Mouse (Mus musculus) olfactory bulb, adult 2 months (tissue): ENCODE results near the gene Cobll1. TPM values are rescaled to one million over a fixed set of nuclear protein-coding genes. Genes with fewer than 3 reads are reported as not detected.

ENCODE experiments used
- H3K27ac ChIP-seq: fragments of 200-500 bp; 2 replicates; pipeline ENCODE4 v1.5.1; 2012; ENCODE audit warnings: low read depth, low read length; ENCODE audit not compliant: insufficient read depth
- H3K4me1 ChIP-seq: fragments of 200-500 bp; 2 replicates; pipeline ENCODE4 v1.6.1; 2012; ENCODE audit warnings: low read length; ENCODE audit not compliant: control insufficient read depth, insufficient read depth
- H3K4me3 ChIP-seq: fragments of 200-500 bp; 2 replicates; pipeline ENCODE4 v1.5.1; 2012; ENCODE audit warnings: mild to moderate bottlenecking, low read depth, low read length, moderate library complexity; ENCODE audit not compliant: insufficient read depth
- CTCF ChIP-seq: fragments of 200-500 bp; IDR thresholded peaks from 2 replicates; pipeline ENCODE4 v1.5.1; 2012; ENCODE audit warnings: low read depth, mild to moderate bottlenecking, low read length, moderate library complexity; ENCODE audit not compliant: insufficient read depth
- POLR2A ChIP-seq: fragments of 200-500 bp; IDR thresholded peaks from 2 replicates; pipeline ENCODE4 v1.6.1; 2012; ENCODE audit warnings: mild to moderate bottlenecking, low read depth, low read length, moderate library complexity; ENCODE audit not compliant: insufficient read depth
- WGBS: fragments of 180-500 bp; shearing (Covaris S2); methylation state at CpG from one replicate; pipeline ENCODE4 v1.1.7; 2018; 5-methylcytosine and 5-hydroxymethylcytosine counted together
- polyA plus RNA-seq: library from polyadenylated mRNA; stranded (reverse); fragments of >200 nt; gene quantifications from 2 replicates; pipeline ENCODE4 v1.2.4, GENCODE M21; 2012; ENCODE audit warnings: low replicate concordance; ENCODE audit not compliant: missing spikeins, insufficient read depth, insufficient read length

Gene Cobll1
- polyA plus RNA-seq, 1 experiment, result not detected

GRCm38 (mm10) chr2:65121012-65121411 is 118.2 kb downstream of the Cobll1 start:
- TF ChIP-seq CTCF (no peak), POLR2A (no peak)
- Histone ChIP-seq H3K27ac (no peak overlapping the region), H3K4me3 (no peak overlapping the region), H3K4me1 (peaks cover 3% of the 10 kb centered on the region)
- 77% methylated on average over 3 of the region's 3 CpGs for WGBS

GRCm38 (mm10) chr2:65120112-65120511 is 119.1 kb downstream of the Cobll1 start:
- no peaks in the 10 kb centered on the region for H3K4me1 ChIP-seq
- no peak for TF ChIP-seq CTCF
- TF ChIP-seq POLR2A, result no peak
- no peak overlapping the region for H3K27ac ChIP-seq
- 59% methylated on average over 2 of the region's 2 CpGs for WGBS
- no peak overlapping the region for H3K4me3 ChIP-seq

DNA sequence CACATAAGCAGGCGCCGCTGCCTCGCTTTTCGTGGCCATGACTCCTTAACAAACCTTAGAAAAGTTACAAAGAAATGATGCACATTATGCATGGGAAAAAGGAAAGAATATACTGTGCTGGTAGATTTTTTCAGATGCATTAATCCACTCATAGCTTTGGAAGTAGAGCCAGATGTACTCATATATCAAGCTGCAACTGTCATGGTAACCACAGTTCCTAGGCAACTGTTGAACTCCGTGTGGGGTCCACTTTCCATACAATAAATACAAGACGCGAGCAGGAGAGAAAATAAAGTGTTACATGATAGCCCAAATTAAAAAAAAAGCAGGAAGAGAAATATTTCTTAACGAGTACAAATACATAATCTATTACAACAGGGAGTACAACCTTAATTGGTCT is 119.5 kb downstream of the Cobll1 start:
- TF ChIP-seq CTCF, result no peak
- TF ChIP-seq POLR2A, result no peak
- 80% methylated on average over 8 of the region's 8 CpGs for WGBS
- no peaks in the 10 kb centered on the region for H3K4me1 ChIP-seq
- no peak overlapping the region for H3K4me3 ChIP-seq
- H3K27ac ChIP-seq, result no peak overlapping the region

DNA sequence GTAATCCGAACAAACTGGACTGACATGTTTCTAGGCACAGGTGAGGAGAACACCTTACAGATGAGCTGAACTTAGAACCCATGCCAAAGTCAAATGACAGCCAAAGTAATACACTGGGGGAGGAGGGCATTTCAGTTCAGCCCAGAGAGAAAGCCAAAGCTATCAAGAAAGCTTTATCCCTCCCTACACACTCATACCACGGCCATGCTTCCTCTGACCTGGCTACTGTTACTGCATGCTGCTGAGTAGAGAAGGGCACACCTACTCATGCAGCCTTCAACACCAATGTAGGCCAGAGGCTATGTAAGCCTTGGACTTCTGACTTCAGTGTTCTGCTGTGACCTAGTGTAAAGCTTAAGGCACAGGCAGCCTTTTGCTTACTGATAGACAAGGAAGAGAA is 120.1 kb downstream of the Cobll1 start:
- no peak overlapping the region for H3K27ac ChIP-seq

DNA sequence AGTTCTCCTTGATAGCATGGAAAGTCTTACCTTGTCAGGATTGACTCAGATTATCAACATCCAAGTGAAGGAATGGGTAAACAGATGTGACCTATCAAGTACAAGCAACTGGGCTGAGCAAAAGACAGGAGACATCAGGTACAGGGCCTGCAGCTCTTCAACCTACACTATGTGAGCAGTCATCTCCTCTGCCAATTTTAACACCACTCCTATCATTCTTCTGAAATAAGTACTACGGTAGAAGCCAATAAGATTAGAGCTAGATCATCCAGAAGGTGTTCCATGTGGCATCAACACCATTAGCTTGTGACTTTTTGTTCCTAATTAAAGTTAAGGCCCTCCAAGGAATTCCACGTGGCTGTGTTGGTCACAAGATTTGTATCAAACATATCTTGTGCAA is 121.3 kb downstream of the Cobll1 start:
- TF ChIP-seq POLR2A (no peak), CTCF (no peak)
- H3K27ac ChIP-seq, result no peak overlapping the region
- 89% methylated on average over 2 of the region's 2 CpGs for WGBS

More for the DNA sequence above, 120.1 kb downstream of the Cobll1 start:
- WGBS, result 95% methylated on average over 2 of the region's 2 CpGs
- TF ChIP-seq POLR2A (no peak), CTCF (no peak)
- no peaks in the 10 kb centered on the region for H3K4me1 ChIP-seq
- H3K4me3 ChIP-seq, result no peak overlapping the region

DNA sequence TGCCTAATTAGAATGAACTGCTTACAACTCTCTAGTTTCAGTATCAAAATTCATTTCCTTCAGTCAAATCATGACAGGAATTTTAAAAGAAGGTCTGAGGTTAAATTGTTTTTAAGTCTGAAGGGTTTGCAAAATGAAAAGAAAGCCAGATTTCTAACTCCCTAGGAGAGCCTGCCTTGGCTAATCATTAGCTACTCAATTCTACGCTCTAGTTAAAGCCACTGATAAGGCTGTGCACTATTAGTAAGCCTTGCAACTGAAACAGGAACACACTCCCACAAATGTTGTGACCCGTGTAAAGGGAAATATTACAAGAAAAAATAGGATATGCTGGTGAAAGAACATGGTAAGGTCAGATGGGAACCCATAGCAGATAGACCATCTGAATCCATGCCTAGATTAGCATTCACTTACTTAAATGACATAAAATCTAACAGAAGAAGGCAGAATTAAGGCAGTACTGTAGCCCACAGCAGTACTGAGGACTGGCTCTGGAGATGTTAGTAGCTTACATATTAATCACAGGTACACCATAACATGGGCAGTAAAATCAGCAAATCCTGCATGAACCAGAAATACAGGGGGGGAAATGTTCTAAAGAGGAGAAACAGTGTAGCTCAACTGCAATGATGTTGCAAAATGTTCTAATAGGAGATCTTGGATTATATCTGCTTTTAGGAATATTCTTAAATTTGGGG is 122.6 kb downstream of the Cobll1 start:
- WGBS, result 64% methylated on average over 2 of the region's 2 CpGs
- Histone ChIP-seq H3K4me3 (no peak overlapping the region), H3K4me1 (no peaks in the 10 kb centered on the region), H3K27ac (no peak overlapping the region)
- no peak for TF ChIP-seq CTCF
- TF ChIP-seq POLR2A, result no peak

More for the DNA sequence above, 121.3 kb downstream of the Cobll1 start:
- H3K4me3 ChIP-seq, result no peak overlapping the region
- H3K4me1 ChIP-seq, result no peaks in the 10 kb centered on the region

- Histone ChIP-seq H3K4me1 (no peaks in the 10 kb centered on the region), H3K27ac (no peak overlapping the region), H3K4me3 (no peak overlapping the region)
- TF ChIP-seq CTCF, result no peak
- TF ChIP-seq POLR2A, result no peak
- WGBS, result 87% methylated on average over 4 of the region's 4 CpGs
Measured at GRCm38 (mm10) chr2:65113191-65113590, 126.0 kb downstream of the Cobll1 start.

GRCm38 (mm10) chr2:65104569-65104968 is 134.6 kb downstream of the Cobll1 start:
- WGBS, result 89% methylated on average over 6 of the region's 6 CpGs
- H3K4me1 ChIP-seq, result no peaks in the 10 kb centered on the region
- H3K27ac ChIP-seq, result no peak overlapping the region
- TF ChIP-seq CTCF (no peak), POLR2A (no peak)
- no peak overlapping the region for H3K4me3 ChIP-seq

- Histone ChIP-seq H3K27ac (no peak overlapping the region), H3K4me3 (no peak overlapping the region), H3K4me1 (no peaks in the 10 kb centered on the region)
- TF ChIP-seq POLR2A (no peak), CTCF (no peak)
- WGBS, result 79% methylated on average over 3 of the region's 3 CpGs
Measured at GRCm38 (mm10) chr2:65103801-65104200, 135.4 kb downstream of the Cobll1 start.
